Mouse (Mus musculus) cerebellum, adult 2 months (tissue): ENCODE results near the gene Lalba. TPM values are rescaled to one million over a fixed set of nuclear protein-coding genes. Genes with fewer than 3 reads are reported as not detected.
"Not testable (repeated sequence)": the region's sequence is repeated elsewhere in the genome, so short reads cannot be mapped to it uniquely, and the experiment has no call there.

Source experiments
- DNase-seq, 2 experiments: peaks; one replicate each; pipeline ENCODE4 v3.0.0; 2021
- H3K27ac ChIP-seq: fragments of 200-500 bp; 2 replicates; pipeline ENCODE4 v1.5.1; 2012; ENCODE audit warnings: low read length, control low read depth, inconsistent platforms; ENCODE audit not compliant: insufficient read depth
- H3K27me3 ChIP-seq: fragments of 200-500 bp; 2 replicates; pipeline ENCODE4 v1.6.1; 2012; ENCODE audit warnings: inconsistent platforms, mild to moderate bottlenecking, low read length, moderate library complexity; ENCODE audit not compliant: control insufficient read depth, insufficient read depth
- H3K4me1 ChIP-seq: fragments of 200-500 bp; 2 replicates; pipeline ENCODE4 v1.6.1; 2011; ENCODE audit warnings: low read length; ENCODE audit not compliant: control insufficient read depth, insufficient read depth
- H3K4me3 ChIP-seq: fragments of 200-500 bp; replicated peaks from 2 replicates; pipeline ENCODE3; 2011; ENCODE audit warnings: mild to moderate bottlenecking, low read depth, low read length, control low read depth; ENCODE audit not compliant: insufficient read depth
- CTCF ChIP-seq: fragments of 200-500 bp; IDR thresholded peaks from 2 replicates; pipeline ENCODE4 v1.5.1; 2011; ENCODE audit warnings: low read depth, mild to moderate bottlenecking, control low read depth, low read length, moderate library complexity, borderline replicate concordance; ENCODE audit not compliant: insufficient read depth
- POLR2A ChIP-seq: fragments of 200-500 bp; IDR thresholded peaks from 2 replicates; pipeline ENCODE4 v1.6.1; 2011; ENCODE audit warnings: low read length, control low read depth, borderline replicate concordance; ENCODE audit not compliant: insufficient read depth
- WGBS: fragments of 180-500 bp; shearing (Covaris S2); methylation state at CpG from one replicate; pipeline ENCODE4 v1.1.7; 2018; 5-methylcytosine and 5-hydroxymethylcytosine counted together
- polyA plus RNA-seq: library from polyadenylated mRNA; depleted of rRNA; stranded (reverse); fragments of >200 nt; gene quantifications from 2 replicates; pipeline ENCODE4 v1.2.3, GENCODE M21; 2012; rRNA removed

Lalba gene
- 0.34 TPM in 1 of 2 replicates, not detected in the other for polyA plus RNA-seq

DNA sequence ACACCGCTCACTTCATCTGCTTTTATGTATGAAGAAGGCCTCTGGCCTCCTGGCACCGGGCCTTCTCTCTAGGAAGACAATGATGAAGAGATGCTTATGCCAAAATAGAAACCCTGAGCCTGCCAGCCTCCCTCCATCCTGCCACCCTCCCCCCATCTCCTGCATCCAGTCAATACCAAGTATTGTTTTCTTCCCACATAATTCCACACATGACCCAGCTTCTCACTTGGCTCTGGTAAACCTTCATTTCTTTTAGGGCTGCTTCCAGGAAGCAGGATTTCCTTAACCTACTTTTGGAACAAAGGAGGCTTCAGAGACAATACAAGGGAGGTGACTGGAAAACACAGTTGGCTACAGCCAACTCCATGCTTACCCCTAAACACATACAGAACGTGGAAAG is at the start of gene Lalba:
Lalba (minus strand) TSS at position 21 of the 400 bp plus-strand sequence.
- DNase-seq = no peak
- no peaks in the 10 kb centered on the region for H3K27me3 ChIP-seq
- no peaks in the 10 kb centered on the region for H3K4me1 ChIP-seq
- no peak within 1 kb of the TSS for H3K27ac ChIP-seq
- no peak within 1 kb of the TSS for H3K4me3 ChIP-seq
- TF ChIP-seq CTCF (no peak), POLR2A (no peak)
- WGBS = 17% methylated on average over 3 of the region's 3 CpGs

DNA sequence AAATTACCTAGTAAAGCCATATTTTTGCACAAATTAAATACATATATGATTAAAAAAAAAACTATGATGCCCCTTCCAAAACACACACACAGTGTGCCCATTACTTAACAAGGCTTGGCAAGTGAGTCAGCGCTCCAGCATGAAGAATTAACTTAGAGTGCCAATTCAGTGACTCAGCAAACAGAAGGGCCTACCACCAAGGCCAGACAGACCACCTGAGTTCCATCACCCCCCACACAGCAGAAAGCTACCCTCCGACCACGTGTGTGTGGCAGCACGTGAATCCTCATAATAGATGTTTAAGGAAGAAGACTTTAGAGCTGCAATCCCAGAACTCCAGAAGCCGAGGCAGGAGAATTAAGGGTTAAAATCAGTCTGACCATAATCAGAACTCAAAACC is 49.8 kb upstream of the Lalba start:
- TF ChIP-seq CTCF (no peak), POLR2A (no peak)
- Histone ChIP-seq H3K4me3 (peak overlapping the region; percentile 57), H3K27me3 (no peaks in the 10 kb centered on the region), H3K4me1 (peaks cover 3% of the 10 kb centered on the region), H3K27ac (no peak overlapping the region)
- DNase-seq = no peak
- 12% methylated on average over 5 of the region's 5 CpGs for WGBS

DNA sequence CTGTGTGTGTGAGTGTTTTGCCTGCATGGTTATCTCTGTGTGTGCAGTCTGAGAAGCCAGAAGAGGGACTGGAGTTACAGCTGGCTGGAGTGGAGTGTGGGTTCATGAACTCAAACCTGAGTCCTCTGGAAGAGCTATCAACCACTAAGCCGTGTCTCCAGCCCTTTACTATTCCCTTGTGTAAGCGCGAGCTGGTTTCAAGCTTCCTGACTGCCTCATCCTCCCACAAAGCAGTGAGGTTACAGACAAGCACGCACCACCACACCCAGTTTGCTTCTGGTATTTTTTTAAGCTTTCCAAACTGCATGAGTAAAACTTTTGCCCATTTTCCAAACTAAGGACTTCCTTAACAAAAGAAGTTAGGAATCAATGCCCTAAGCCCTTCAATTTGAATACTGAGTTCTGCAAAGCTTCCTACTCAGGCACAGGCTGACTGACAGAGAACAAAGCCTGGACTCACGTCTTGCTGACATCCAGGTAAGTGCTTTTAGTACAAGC is 45.6 kb upstream of the Lalba start:
- no peak for DNase-seq
- TF ChIP-seq POLR2A = no peak
- no peak for TF ChIP-seq CTCF
- Histone ChIP-seq H3K4me1 (peaks cover 3% of the 10 kb centered on the region), H3K4me3 (no peak overlapping the region), H3K27me3 (no peaks in the 10 kb centered on the region), H3K27ac (no peak overlapping the region)
- WGBS = 87% methylated on average over 5 of the region's 5 CpGs

DNA sequence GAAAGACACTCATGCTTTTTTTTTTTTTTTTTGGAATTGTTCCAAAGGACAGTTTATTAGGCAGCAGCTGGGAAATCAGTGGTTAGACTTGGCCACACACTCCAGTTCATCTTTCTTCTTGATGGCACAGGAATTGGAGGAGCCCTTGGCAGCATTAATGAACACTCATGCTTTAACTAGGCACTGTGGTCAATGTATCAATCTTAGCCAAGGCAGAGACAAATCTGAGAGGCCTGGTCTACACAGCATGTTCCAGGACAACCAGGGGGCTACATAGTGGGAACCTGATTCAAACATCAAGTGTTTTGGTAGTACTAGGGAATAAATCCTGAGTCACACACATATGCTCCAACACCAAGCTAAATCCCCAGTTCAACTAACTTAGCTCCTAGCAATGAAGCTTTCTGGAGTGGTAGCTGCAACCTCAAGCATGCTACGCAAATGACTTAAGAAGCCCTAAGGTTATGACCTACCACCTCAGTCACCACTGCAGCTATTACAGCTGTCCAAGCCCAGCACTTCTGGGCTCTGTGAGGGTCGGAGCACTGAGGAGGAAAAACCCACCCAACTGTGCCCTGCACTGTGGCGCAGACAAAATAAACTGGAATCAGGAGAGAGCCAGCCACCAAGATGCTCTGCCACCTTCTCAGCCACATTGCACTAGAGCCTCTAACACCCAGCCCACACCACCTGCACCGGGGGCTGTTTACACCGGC is 44.7 kb upstream of the Lalba start:
- no peak overlapping the region for H3K27ac ChIP-seq
- WGBS = 92% methylated on average over 5 of the region's 5 CpGs

GRCm38 (mm10) chr15:98526057-98526456 is 43.5 kb upstream of the Lalba start:
- TF ChIP-seq CTCF = no peak
- no peak for TF ChIP-seq POLR2A
- Histone ChIP-seq H3K4me1 (no peaks in the 10 kb centered on the region), H3K4me3 (no peak overlapping the region), H3K27ac (no peak overlapping the region), H3K27me3 (no peaks in the 10 kb centered on the region)
- WGBS = 74% methylated on average over 5 of the region's 5 CpGs
- DNase-seq = no peak

More for the DNA sequence above, 44.7 kb upstream of the Lalba start:
- TF ChIP-seq CTCF = no peak
- no peak for TF ChIP-seq POLR2A
- Histone ChIP-seq H3K4me3 (no peak overlapping the region), H3K27me3 (no peaks in the 10 kb centered on the region), H3K4me1 (peaks cover under 1% of the 10 kb centered on the region; the same call in 1 of the 2 replicates)
- DNase-seq = no peak

DNA sequence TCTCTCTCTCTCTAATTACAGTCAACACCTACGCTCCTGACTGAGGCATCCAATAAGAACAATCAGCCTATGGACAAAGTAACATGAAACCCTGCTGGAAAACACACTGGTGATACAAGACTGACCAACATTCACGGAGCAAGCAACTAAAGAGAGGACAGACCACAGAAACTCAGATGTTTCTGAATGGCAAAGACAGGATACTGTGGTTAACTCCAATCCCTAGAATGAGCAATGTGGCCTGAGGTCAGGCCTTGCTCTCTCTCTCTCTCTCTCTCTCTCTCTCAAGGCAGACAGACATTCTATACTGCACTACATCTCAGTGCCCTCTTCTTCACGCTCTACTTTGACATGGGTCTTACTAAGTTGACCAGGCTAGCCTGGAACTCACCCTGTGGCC is 38.7 kb upstream of the Lalba start:
- no peak for DNase-seq
- H3K27ac ChIP-seq = no peak overlapping the region
- no peaks in the 10 kb centered on the region for H3K27me3 ChIP-seq
- TF ChIP-seq POLR2A (no peak), CTCF (no peak)
- H3K4me1 ChIP-seq = no peaks in the 10 kb centered on the region
- no peak overlapping the region for H3K4me3 ChIP-seq
- 94% methylated on average over 3 of the region's 3 CpGs for WGBS

- peaks cover 5% of the 10 kb centered on the region; the same call in 1 of the 2 replicates for H3K4me1 ChIP-seq
- peak; percentile 55 to 68 for DNase-seq
- no peak overlapping the region for H3K4me3 ChIP-seq
- 36% methylated on average over 16 of the region's 16 CpGs for WGBS
- H3K27me3 ChIP-seq = no peaks in the 10 kb centered on the region
- peak; percentile 87 for TF ChIP-seq CTCF
- no peak for TF ChIP-seq POLR2A
- no peak overlapping the region for H3K27ac ChIP-seq
Observed at GRCm38 (mm10) chr15:98517380-98518355, 35.1 kb upstream of the Lalba start.

GRCm38 (mm10) chr15:98514845-98515244 is 32.3 kb upstream of the Lalba start:
- H3K27me3 ChIP-seq, H3K4me1 ChIP-seq, H3K27ac ChIP-seq, DNase-seq, H3K4me3 ChIP-seq: not testable (repeated sequence)
- 76% methylated on average over 2 of the region's 2 CpGs for WGBS
